Mouse (Mus musculus): ENCODE measurements at regions not wholly inside any gene's neighbourhood (a gene's known extent, or its start where the extent isn't known, plus 50 kb on each side); places are given as distances from the start of the nearest gene placed in this dataset.
"Not testable (repeated sequence)": the region's sequence is repeated elsewhere in the genome, so short reads cannot be mapped to it uniquely, and the experiment has no call there.

- DNase-seq (ENCODE audit: low read depth, low spot score), result no peak
These were observed 132.5 kb upstream of the Kiz start for GRCm38 (mm10) chr2:146723172-146723571.

GRCm38 (mm10) chr2:146723671-146724070 lies 132.0 kb upstream of the Kiz start:
- DNase-seq (ENCODE audit: low read depth, low spot score), result no peak

- DNase-seq (ENCODE audit: low read depth, low spot score), result no peak
These were observed 131.5 kb upstream of the Kiz start for GRCm38 (mm10) chr2:146724142-146724679.

- DNase-seq (ENCODE audit: low read depth, low spot score), result no peak
These were observed 130.6 kb upstream of the Kiz start for GRCm38 (mm10) chr2:146724924-146725555.

- DNase-seq (ENCODE audit: low read depth, low spot score), result no peak
These were observed 127.0 kb upstream of the Kiz start for GRCm38 (mm10) chr2:146728693-146729092.

- DNase-seq (ENCODE audit: low read depth, low spot score), result no peak
These were observed 124.6 kb upstream of the Kiz start for GRCm38 (mm10) chr2:146731081-146731480.

- not testable (repeated sequence) for DNase-seq (ENCODE audit: low read depth, low spot score)
These were observed 122.8 kb upstream of the Kiz start for GRCm38 (mm10) chr2:146732891-146733290.

- DNase-seq (ENCODE audit: low read depth, low spot score), result no peak
These were observed 111.3 kb upstream of the Kiz start for GRCm38 (mm10) chr2:146744396-146744795.

GRCm38 (mm10) chr2:146745012-146745682 lies 110.5 kb upstream of the Kiz start:
- no peak for DNase-seq (ENCODE audit: low read depth, low spot score)

- no peak for DNase-seq (ENCODE audit: low read depth, low spot score)
These were observed 110.0 kb upstream of the Kiz start for GRCm38 (mm10) chr2:146745683-146746047.

- no peak for DNase-seq (ENCODE audit: low read depth, low spot score)
These were observed 101.7 kb upstream of the Kiz start for GRCm38 (mm10) chr2:146753988-146754387.

GRCm38 (mm10) chr2:146763522-146764144 lies 92.0 kb upstream of the Kiz start:
- DNase-seq (ENCODE audit: low read depth, low spot score), result no peak

GRCm38 (mm10) chr2:146764313-146765255 lies 91.1 kb upstream of the Kiz start:
- DNase-seq (ENCODE audit: low read depth, low spot score), result no peak

- no peak for DNase-seq (ENCODE audit: low read depth, low spot score)
These were observed 80.8 kb upstream of the Kiz start for GRCm38 (mm10) chr2:146774876-146775275.

- peak; percentile 31 for DNase-seq (ENCODE audit: low read depth, low spot score)
These were observed 68.4 kb upstream of the Kiz start for GRCm38 (mm10) chr2:146787132-146787810.

- DNase-seq (ENCODE audit: low read depth, low spot score), result no peak
These were observed 67.7 kb upstream of the Kiz start for GRCm38 (mm10) chr2:146787811-146788455.

- DNase-seq (ENCODE audit: low read depth, low spot score), result no peak
These were observed 62.7 kb upstream of the Kiz start for GRCm38 (mm10) chr2:146792844-146793420.

- no peak for DNase-seq (ENCODE audit: low read depth, low spot score)
These were observed 52.7 kb upstream of the Kiz start for GRCm38 (mm10) chr2:146802973-146803372.

Measured in forelimb bud, embryonic 11.5 days (tissue).